Mouse (Mus musculus): ENCODE measurements at regions not wholly inside any gene's neighbourhood (a gene's known extent, or its start where the extent isn't known, plus 50 kb on each side); places are given as distances from the start of the nearest gene placed in this dataset.

DNA sequence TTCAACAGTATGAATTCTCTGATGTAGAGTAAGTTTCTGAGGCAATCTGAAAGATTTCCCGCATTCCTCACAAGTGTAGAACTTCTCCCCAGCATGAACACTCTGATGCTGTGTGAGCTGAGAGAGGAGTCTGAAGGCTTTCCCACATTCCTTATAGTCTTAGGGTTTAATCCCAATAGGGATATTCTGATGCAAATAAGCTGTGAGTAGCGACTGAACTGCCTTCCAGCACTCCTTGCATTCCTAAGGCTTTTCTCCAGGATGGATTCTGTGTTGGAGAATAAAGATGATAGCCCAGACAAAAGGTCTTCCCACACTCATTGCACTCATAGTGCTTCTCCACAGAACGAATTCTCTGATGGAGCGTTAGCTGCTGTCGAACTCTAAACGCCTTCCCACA lies 152.6 kb upstream of the Api5 start:
- no peak for TF ChIP-seq POLR2A (IDR thresholded peaks at IDR 0.05; ENCODE audit: borderline replicate concordance, extremely low read depth, insufficient read depth, insufficient read length, poor library complexity, severe bottlenecking)
- no peak for TF ChIP-seq CTCF (IDR thresholded peaks at IDR 0.05; ENCODE audit: borderline replicate concordance, extremely low read depth, insufficient read depth, insufficient read length)
- no peak for DNase-seq (ENCODE audit: low read depth)

GRCm38 (mm10) chr2:94587255-94587654 lies 149.3 kb upstream of the Api5 start:
- TF ChIP-seq POLR2A (IDR thresholded peaks at IDR 0.05; ENCODE audit: borderline replicate concordance, extremely low read depth, insufficient read depth, insufficient read length, poor library complexity, severe bottlenecking) (no peak), CTCF (IDR thresholded peaks at IDR 0.05; ENCODE audit: borderline replicate concordance, extremely low read depth, insufficient read depth, insufficient read length) (no peak)
- DNase-seq (ENCODE audit: low read depth) = peak; percentile 45

GRCm38 (mm10) chr2:94571646-94572045 lies 133.7 kb upstream of the Api5 start:
- TF ChIP-seq POLR2A (IDR thresholded peaks at IDR 0.05; ENCODE audit: borderline replicate concordance, extremely low read depth, insufficient read depth, insufficient read length, poor library complexity, severe bottlenecking) = no peak
- no peak for TF ChIP-seq CTCF (IDR thresholded peaks at IDR 0.05; ENCODE audit: borderline replicate concordance, extremely low read depth, insufficient read depth, insufficient read length)
- peak; percentile 67 for DNase-seq (ENCODE audit: low read depth)

GRCm38 (mm10) chr2:94541230-94541905 lies 103.4 kb upstream of the Api5 start:
- TF ChIP-seq POLR2A (IDR thresholded peaks at IDR 0.05; ENCODE audit: borderline replicate concordance, extremely low read depth, insufficient read depth, insufficient read length, poor library complexity, severe bottlenecking) (no peak), CTCF (IDR thresholded peaks at IDR 0.05; ENCODE audit: borderline replicate concordance, extremely low read depth, insufficient read depth, insufficient read length) (no peak)
- DNase-seq (ENCODE audit: low read depth) = peak; percentile 79

DNA sequence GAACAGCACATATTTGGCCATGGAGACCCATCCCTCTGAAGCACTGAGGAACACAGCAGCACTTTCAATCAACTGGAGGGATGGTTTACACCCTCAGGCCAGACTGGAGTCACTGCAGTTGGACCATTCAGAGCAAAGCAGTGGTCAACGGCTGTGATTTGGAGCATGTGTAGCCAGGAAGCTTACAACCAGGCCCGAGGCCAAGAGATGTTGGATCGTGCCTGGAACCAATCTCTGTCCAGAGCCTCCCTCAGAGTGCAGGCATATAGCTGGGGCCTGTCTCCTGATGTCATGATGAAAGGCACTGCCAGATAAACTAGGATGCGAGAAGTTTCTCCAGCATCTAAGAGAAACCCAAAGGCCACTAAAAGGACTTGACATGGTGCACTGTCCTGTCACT lies 98.7 kb upstream of the Api5 start:
- TF ChIP-seq POLR2A (IDR thresholded peaks at IDR 0.05; ENCODE audit: borderline replicate concordance, extremely low read depth, insufficient read depth, insufficient read length, poor library complexity, severe bottlenecking) = no peak
- no peak for TF ChIP-seq CTCF (IDR thresholded peaks at IDR 0.05; ENCODE audit: borderline replicate concordance, extremely low read depth, insufficient read depth, insufficient read length)
- no peak for DNase-seq (ENCODE audit: low read depth)

DNA sequence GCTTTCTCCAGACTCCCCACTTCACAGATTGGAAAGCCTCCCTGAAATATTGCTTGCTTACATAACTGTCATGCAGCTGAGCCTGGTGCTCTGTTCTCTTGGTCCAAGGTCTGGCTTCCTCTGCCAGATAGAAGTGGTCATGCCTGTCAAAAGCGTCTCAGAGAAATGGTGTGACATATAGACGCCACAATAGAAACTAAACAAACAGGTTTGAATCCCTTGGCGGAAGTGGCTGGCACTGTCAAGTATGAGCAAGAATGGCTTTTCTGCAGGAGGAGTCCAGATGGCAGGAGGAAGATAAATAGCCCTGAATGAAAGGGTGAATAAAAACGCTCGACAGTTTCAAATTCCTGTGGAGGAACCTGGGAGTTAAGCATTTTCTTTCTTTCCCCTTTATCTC lies 93.2 kb upstream of the Api5 start:
- TF ChIP-seq POLR2A (IDR thresholded peaks at IDR 0.05; ENCODE audit: borderline replicate concordance, extremely low read depth, insufficient read depth, insufficient read length, poor library complexity, severe bottlenecking) (no peak), CTCF (IDR thresholded peaks at IDR 0.05; ENCODE audit: borderline replicate concordance, extremely low read depth, insufficient read depth, insufficient read length) (no peak)
- peak; percentile 66 for DNase-seq (ENCODE audit: low read depth)

GRCm38 (mm10) chr2:94524536-94524935 lies 86.6 kb upstream of the Api5 start:
- DNase-seq (ENCODE audit: low read depth) = peak; percentile 44
- TF ChIP-seq POLR2A (IDR thresholded peaks at IDR 0.05; ENCODE audit: borderline replicate concordance, extremely low read depth, insufficient read depth, insufficient read length, poor library complexity, severe bottlenecking) (no peak), CTCF (IDR thresholded peaks at IDR 0.05; ENCODE audit: borderline replicate concordance, extremely low read depth, insufficient read depth, insufficient read length) (no peak)

DNA sequence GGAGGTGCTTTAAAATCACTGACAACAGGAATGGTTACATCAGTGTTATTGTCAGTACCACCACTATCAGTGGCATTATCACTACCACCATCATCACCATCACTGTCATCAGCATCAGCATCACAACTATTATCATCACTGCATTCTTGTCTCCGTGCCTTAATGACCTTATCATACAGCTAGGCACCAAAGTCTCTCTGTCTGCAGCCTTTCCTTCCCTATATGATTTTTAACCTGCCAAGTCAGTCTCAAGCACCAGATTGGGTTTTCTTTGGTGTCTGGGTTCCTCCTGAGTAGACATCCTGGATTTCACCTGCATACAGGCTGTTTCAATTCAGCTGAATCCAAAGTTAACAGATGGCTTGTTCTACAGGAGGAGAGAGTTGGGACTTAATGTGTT lies 78.9 kb upstream of the Api5 start:
- DNase-seq (ENCODE audit: low read depth) = no peak
- TF ChIP-seq POLR2A (IDR thresholded peaks at IDR 0.05; ENCODE audit: borderline replicate concordance, extremely low read depth, insufficient read depth, insufficient read length, poor library complexity, severe bottlenecking) (no peak), CTCF (IDR thresholded peaks at IDR 0.05; ENCODE audit: borderline replicate concordance, extremely low read depth, insufficient read depth, insufficient read length) (no peak)

DNA sequence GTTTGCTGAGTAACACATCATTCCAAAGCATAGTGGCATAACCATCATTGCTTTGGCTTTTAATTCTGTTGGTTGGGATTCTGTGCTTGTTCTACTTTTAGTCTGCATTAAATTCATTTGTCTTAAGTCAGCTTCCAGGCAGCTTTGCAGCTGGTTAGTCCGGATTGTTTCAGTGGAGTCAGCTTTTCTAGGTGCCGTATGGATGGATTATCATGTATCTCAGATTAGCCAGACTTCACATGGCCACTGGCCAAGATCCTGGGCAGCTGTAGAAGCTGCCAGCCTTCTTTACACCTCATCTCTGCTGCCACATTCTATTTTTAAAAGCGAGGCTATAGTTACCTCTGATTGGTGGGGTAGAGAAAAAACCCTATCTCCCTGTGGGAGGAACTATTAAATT lies 74.1 kb upstream of the Api5 start:
- peak; percentile 36 for DNase-seq (ENCODE audit: low read depth)
- TF ChIP-seq CTCF (IDR thresholded peaks at IDR 0.05; ENCODE audit: borderline replicate concordance, extremely low read depth, insufficient read depth, insufficient read length) = no peak
- no peak for TF ChIP-seq POLR2A (IDR thresholded peaks at IDR 0.05; ENCODE audit: borderline replicate concordance, extremely low read depth, insufficient read depth, insufficient read length, poor library complexity, severe bottlenecking)

DNA sequence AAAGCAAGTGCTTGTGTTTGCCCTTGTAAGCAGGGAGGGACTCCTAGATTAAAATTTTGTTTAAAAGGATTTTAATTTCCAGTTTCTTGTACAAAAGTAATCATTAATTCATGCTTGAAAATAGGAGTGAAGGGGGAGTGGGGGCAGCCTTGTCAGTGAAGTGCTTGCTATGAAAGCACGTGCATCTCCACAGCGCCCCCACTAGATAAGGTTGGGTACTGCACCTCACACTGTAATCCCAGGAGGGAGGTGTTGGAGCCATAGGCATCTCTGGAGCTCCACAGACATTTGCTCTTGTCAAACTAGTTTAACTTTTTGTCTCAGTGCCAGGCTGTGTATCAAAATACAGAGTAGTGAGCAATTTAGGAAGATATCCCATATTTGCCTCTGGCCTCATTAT lies 62.7 kb upstream of the Api5 start:
- DNase-seq (ENCODE audit: low read depth) = no peak
- no peak for TF ChIP-seq POLR2A (IDR thresholded peaks at IDR 0.05; ENCODE audit: borderline replicate concordance, extremely low read depth, insufficient read depth, insufficient read length, poor library complexity, severe bottlenecking)
- TF ChIP-seq CTCF (IDR thresholded peaks at IDR 0.05; ENCODE audit: borderline replicate concordance, extremely low read depth, insufficient read depth, insufficient read length) = peak; percentile 46; the same call in 1 of the 2 replicates

GRCm38 (mm10) chr2:94498516-94498915 lies 60.6 kb upstream of the Api5 start:
- TF ChIP-seq CTCF (IDR thresholded peaks at IDR 0.05; ENCODE audit: borderline replicate concordance, extremely low read depth, insufficient read depth, insufficient read length) (no peak), POLR2A (IDR thresholded peaks at IDR 0.05; ENCODE audit: borderline replicate concordance, extremely low read depth, insufficient read depth, insufficient read length, poor library complexity, severe bottlenecking) (no peak)
- DNase-seq (ENCODE audit: low read depth) = no peak
